Mouse (Mus musculus) lung, postnatal 4 days (tissue): ENCODE data around the gene Nkiras2.
A peak's percentile ranks its signal among the peaks of the same experiment; 100 is the strongest.
"Not testable (repeated sequence)": the region's sequence is repeated elsewhere in the genome, so short reads cannot be mapped to it uniquely, and the experiment has no call there.

Experiments used
- DNase-seq, 2 experiments: peaks; one replicate each; pipeline ENCODE4 v3.0.0; 2021

The Nkiras2 gene

DNA sequence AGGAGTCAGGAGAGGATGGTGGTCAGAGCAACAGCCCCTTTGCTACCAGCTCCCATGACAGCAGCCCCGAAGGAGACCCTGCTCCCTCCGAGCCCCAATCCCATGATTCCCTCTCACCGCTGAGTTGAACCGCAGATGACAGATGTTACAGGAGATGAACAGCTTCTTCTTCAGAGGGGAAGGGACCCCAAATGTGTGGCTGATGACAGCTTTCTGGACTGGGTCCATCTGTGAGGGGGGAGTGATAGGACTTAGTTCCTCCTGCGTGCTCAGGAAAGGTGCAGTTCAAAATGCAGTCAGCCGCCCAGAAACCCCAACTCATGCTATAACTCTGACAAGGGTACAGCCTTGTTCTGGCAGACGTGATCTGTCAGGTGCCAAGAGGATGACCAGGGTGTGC lies 15.5 kb downstream of the Nkiras2 start:
- DNase-seq: no peak

DNA sequence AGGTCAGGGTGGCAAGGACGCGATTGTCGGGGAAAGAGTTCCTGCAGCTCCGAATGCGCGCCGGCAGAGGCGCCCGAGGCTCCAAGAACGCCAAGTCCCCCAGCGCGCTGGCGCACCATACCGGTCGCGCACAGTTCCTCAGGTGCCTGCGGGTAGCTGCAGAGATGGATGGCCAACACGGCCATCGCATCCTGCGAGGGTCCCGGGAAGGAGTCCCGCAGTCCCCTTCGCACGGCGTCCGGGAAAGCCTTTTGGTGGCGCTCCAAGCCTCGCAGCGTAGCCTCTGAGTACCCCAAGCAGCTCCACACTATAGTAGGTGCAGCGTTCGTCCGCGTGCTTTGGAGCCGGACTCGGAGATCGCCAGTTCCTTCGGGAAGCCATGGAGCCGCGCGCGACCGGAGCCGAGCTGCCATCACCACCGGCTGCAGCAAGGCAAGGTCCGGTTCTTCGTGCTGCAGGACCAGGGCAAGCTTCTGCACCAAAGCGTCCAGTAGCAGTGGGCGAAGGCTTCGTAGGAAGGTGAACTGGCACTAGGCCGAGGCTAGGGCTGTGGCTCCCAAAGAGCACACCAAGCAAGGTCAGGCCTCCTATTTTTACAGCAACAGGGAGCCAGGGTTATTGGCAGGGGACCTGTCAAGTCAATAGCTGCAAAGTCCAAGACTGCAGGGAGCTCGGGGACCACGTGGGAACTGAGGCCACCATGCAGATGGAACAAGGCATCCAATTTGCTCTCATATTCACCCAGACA lies 21.3 kb downstream of the Nkiras2 start:
- DNase-seq: peak; percentile 42 to 44

DNA sequence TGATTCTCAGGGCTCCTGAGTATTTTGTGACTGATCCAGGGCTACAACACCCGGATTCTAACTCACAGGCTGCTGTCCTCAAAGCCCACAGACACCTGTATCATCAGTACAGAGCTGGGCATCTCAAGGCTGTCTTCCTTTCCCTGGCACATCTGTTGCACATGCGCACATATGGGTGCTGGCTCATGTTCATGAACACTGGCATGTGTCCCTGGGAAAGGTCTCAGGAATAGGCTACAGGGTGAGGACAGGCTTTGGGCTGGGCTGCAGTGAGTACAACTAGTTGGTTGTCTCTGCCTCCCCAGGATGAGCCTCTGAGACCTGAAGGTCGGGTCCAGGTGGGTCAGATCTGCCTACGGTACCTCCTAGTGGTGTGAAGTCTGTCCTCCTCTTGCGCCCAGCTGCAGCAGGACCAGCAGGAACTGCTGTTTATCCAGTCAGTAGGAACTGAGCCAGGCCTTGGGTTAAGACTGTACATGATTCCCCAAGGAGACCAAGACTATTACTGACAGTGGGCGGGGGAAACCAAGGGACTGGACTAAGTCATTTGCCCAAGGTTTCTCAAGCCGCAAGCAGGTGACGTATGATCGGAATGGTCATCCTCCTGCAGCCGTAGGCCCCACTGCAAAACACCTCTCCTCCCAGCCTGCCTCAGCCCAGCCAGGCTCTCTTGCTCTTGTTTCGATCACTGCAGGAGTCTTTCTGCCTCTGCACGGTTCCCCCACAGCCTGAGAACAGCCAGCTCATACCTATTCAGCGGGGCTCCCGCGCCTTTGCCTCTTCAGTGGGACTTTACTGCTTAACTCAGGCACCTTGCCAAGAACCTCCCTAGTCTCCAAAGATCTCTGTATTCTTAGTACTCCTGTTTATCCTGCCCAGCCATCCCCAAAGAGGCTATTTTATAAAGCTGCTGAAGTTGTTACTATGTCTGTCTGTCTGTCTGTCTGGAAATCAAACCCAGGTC lies 24.9 kb downstream of the Nkiras2 start:
- no peak for DNase-seq

DNA sequence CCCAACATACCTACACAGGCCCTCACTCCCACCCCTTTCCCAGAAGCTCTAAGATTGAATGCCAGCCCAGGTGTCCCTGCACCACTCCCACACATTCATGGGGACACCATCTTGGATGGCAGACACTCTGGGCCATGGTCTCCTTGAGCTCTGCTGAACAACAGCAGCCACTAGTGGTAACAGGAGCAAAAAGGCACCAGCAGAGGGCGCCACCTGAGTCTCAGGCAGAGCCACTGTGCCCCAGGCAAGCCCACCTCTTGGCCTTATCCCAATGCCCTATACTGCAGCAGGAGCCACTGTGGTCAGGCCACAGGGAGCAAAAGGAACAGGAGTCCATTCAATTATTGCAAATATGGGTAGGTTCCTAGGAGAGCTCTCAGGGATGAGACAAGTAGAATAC lies 27.2 kb downstream of the Nkiras2 start:
- DNase-seq: peak in 1 of 2 experiments; percentile 60

DNA sequence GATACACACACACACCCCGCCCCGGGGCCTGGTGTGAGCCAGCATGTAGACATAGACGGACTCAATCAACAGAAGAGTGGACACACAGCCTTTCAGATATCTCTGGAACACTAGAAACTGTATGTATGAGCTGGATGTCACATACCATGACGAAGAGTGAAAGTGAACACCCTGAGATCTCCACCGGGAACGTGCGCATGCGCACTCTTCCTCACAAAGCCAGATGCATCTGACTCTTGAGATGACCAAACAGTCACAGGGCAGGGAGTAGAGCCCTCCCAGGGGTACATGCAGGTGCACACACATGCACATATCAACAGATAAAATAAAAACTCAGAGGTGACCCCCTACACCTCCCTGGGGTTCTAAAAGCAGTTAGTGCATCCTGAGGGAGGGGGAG lies 29.4 kb downstream of the Nkiras2 start:
- DNase-seq: no peak

DNA sequence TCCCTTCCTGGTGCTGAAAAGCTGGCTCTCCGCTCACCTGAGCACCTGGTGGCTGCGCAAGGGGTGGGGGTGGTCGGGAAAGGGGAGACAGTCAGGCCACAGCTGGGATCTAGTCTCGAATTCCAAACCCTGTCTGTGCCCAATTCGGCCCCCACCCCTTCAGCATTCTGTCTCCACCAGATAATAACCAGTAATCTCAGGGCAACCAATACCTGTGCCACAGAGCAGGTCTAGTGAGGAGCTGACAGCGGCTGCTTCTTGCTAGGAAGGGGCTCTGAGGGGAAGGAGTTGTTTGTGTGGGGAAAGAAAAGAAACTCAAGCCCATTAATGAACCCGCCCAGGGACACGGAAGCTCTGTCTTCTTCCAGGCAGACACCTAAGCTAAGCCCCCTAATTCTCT lies 32.2 kb downstream of the Nkiras2 start:
- no peak for DNase-seq

DNA sequence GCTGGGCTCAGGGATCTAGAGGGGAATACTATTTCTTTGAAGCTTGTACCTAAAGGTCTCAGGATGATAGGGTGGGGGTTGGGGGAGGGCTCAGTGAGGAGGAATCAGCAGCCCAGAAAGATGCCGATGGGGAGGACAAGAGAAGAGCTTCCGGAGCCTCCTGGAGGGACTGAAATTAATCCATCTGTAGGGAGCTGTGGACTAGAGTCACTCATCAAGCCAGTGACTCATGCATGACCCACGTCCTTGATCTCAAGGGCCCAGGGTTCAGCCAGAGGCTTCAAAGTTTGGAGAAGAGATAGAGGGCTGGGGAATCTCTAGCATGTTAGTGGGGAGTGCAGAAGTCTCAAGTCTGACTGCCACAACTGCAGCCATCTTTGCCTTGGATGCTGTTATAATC lies 32.7 kb downstream of the Nkiras2 start:
- DNase-seq: no peak

DNA sequence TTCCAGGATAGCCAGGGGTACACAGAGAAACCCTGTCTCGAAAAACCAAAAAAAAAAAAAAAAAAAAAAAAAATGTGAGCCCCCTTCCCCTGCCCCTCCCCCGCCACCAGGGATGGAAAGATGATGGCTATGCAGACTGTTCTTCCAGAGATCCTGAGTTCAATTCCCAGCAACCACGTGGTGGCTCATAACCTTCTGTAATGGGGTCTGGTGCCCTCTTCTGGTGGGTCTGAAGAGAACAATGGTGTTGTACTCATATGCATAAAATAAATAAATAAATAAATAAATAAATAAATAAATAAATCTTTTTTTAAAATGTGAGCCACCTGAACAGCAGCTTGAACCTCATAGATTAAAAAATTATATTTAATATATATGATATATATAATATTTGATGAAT lies 36.5 kb downstream of the Nkiras2 start:
- DNase-seq: not testable (repeated sequence)

DNA sequence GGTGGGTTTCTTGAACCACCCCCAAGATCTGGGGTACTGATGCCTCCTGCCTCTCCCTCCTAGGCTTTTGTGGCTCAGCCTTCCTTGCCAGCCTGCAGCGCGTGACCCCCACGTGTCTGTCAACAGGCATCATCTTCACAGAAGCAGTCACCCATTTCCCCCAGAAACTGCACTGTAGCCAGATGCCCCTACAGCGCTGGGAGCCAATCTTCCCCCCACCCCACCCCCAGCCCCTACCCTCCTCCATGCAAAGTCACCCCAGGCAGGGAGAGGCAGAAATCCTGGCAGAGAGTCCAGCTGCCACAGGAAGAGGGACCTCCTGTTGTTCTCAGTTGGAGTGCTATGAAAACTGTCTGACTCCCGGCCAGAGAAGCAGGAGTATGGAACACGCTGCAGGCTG lies 37.4 kb downstream of the Nkiras2 start:
- DNase-seq: no peak

DNA sequence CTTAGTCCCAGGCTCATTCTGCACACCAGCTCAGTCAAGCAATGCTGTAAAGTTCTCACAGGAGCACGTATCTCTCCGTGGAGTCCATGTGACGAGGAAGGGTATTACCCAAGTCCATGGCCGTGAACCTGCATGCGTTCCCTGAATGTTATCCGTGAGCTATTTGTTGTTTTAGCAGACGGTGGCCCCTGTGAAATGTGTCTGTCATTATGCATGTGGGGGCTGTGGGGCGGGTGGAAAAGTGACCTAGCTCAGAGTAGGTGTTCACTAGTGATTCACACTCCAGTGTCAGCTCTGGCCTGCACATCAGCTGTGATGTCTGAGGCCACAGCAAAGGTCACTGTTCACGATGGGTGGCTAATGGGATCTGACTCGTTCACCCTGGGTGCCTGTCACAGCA lies 40.8 kb downstream of the Nkiras2 start:
- DNase-seq: no peak

DNA sequence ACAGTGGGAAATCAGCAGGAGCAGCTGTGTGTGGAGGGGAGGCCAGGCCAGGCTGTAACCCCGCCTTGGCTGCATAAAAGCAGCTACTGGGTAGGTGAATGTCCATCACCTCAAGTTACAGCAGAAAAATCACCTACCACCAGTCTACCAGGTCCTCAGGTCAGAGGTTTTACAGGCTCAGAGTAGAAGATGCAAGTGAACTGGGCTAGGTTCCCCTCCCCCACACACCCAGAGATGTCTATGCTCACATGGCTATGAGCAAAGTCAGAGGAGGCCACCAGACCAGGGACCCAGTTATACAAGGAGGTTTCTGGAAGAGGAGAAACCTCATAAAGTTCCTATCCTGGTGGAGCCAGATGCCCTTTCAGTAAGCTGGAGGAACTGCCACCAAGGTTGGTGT lies 52.0 kb downstream of the Nkiras2 start:
- DNase-seq: no peak

DNA sequence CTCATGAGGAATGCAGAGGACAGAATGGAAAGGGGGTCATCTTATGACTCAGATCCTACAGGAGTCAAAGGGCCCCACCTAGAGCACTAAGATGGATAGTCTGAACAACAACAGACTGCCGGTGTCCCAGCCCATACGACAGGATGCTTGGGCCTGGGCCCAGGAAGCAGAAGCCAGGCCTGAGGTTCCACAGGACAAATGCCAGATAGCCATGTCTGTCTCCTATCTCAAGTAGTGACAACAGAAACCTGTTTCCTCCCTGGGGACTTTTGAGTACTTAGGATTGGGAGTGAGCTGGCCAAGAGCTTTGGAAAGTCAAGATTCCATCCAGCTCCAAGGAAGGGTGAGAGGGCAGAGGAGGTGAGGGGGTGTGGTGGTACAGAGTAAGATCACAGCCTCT lies 52.9 kb downstream of the Nkiras2 start:
- no peak for DNase-seq

DNA sequence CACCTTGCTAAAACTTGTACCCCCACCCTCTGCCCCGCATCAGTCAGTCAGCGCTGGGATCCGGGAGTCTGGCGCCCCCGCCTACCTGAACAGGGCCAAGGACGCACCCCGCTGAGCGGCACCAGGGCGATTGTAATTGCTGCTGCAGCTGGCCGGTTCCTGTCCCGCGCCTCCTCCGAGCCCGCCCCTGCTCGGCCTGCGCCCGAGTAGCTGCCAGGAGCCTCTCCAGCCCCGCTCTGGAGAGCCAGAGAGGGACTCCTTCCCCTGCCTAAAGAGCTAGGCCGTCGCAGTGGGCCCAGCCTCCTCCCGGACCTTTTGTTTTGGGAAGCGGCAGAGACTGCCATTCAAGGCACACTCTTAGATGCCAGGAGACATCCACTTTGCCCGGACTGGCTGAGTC lies 54.1 kb downstream of the Nkiras2 start:
- peak; percentile 49 to 74 for DNase-seq
